Mouse (Mus musculus): ENCODE measurements around the gene Klhl24.

Gene Klhl24

GRCm38 (mm10) chr16:20144568-20144967, 47.2 kb downstream of the Klhl24 start:
- DNase-seq (ENCODE audit: low spot score in 2 of 2): no peak

GRCm38 (mm10) chr16:20151991-20152390, 54.6 kb downstream of the Klhl24 start:
- no peak for DNase-seq (ENCODE audit: low spot score in 2 of 2)

GRCm38 (mm10) chr16:20153742-20154141, 56.4 kb downstream of the Klhl24 start:
- DNase-seq (ENCODE audit: low spot score in 2 of 2): no peak

- no peak for DNase-seq (ENCODE audit: low spot score in 2 of 2)
Measured at GRCm38 (mm10) chr16:20160130-20160529, 62.8 kb downstream of the Klhl24 start.

- no peak for DNase-seq (ENCODE audit: low spot score in 2 of 2)
Measured at GRCm38 (mm10) chr16:20169071-20169470, 71.7 kb downstream of the Klhl24 start.

- no peak for DNase-seq (ENCODE audit: low spot score in 2 of 2)
Measured at GRCm38 (mm10) chr16:20169471-20170106, 72.2 kb downstream of the Klhl24 start.
